Mouse (Mus musculus): ENCODE measurements at regions not wholly inside any gene's neighbourhood (a gene's known extent, or its start where the extent isn't known, plus 50 kb on each side); places are given as distances from the start of the nearest gene placed in this dataset.

DNA sequence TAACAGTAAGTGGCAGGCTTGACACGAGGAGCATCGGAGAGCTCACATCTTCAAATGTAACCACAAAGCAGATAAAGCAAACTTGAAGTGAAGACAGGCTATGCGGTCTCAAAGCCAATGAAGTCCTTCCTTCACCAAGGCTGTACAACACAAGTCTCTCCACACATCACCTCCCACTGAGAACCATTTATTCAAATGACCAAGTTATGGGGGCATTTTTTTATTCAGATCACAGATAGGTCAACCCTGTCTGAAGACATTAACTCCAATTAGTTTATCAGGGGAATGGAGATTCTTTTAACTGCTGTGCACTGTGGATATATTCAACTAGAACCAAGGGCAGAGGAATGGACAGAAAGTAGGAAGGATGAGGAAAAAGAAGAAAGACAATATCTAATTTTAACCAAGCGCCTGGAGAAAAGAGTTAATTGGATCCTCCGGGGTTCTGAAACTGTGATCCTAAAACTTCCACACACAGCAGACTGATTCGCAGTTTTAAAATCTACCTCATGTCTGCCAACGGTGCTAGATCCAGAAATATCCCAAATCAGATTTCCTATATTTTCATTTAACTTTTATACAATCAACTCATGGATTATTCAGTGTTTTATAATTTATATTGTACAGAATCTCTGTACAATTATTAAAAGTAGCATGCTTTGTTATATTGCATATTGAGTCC lies 444.8 kb downstream of the Basp1 start:
- no peak for DNase-seq (ENCODE audit: low spot score)

- DNase-seq (ENCODE audit: low spot score), result no peak
Observed at GRCm38 (mm10) chr15:24929742-24930141, 483.8 kb downstream of the Basp1 start.

DNA sequence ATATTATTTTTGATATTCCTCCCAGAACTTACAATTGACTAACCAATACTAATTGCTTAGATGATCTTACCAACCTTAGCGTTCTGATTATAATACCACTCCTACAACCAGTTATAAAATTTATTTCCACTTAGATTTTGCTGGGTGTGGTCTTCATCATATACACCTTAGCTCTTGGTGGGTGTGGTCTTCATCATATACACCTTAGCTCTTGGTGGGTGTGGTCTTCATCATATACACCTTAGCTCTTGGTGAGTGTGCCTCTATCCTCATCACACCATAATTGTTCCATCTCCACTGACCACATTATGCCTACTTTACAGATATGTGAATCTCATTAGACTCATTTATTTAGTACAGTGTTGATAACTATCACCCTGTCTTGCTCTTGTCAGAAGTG lies 501.7 kb downstream of the Basp1 start:
- no peak for DNase-seq (ENCODE audit: low spot score)

- DNase-seq (ENCODE audit: low spot score), result no peak
Observed at GRCm38 (mm10) chr15:24911466-24911865, 502.1 kb downstream of the Basp1 start.

DNA sequence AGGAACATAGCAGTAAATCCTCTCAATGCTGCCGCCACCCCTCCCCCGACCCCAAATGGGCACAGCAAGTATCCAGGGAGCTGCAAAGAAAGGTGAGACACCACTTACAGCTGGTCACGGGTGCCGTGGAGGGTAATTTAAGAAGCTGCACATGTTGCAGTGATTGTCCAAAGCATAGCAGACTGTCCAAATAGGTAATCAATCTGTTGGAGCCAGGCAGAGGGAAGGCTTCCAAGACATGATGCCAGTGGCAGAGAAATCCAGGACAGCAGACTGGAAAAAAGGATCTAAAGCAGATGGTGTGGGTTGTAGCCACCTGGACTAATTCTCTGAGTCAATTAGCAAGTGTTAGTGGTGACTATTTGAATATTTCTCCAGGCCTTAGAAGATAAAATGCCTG lies 506.6 kb downstream of the Basp1 start:
- no peak for DNase-seq (ENCODE audit: low spot score)

DNA sequence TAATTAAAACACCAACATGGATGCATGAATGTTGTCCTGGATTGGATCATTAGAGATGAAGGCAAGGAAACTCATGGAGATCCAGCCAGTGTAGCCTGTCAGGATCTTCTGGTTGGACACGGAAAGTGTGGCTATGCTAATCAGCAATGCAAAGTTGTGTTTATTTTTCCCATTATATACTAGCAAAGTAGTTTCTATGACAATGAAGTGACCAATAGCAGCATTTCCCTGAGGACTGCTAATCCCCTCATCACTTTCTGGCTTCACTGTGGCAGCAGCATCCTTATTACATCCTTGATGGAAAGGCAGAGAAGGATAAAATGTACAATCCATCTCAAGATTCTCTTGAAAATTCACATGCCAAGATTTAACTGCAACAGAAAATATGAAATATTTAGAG lies 534.7 kb downstream of the Basp1 start:
- DNase-seq (ENCODE audit: low spot score), result no peak

- DNase-seq (ENCODE audit: low spot score), result no peak
Observed at GRCm38 (mm10) chr15:24877711-24878598, 535.6 kb downstream of the Basp1 start.

DNA sequence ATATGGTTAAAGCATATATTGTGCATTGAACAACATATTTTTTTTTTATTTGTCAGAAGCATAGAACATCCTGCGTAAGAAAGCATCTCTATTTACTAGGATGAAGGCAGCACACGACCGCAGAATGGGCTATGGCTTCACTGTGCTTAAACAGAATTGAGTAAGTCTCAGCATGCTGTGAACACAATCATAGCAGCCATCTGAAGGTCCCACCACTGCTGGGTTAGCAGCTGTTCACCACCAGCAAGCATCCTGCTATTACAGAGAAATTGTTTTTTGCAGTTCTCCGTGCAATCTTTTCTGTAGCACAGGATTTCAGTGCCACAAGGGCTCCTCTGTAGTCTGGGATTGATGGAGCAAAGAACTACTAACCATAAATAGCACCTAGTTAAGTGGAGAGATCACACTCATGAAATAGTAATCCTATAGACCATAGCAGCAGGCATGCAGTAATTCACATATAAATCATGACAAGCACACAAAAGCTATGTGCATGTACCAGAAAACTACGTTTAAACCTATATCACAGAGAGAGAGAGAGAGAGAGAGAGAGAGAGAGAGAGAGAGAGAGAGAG lies 537.3 kb downstream of the Basp1 start:
- no peak for DNase-seq (ENCODE audit: low spot score)

GRCm38 (mm10) chr15:24840271-24840670 lies 573.3 kb downstream of the Basp1 start:
- no peak for DNase-seq (ENCODE audit: low spot score)

DNA sequence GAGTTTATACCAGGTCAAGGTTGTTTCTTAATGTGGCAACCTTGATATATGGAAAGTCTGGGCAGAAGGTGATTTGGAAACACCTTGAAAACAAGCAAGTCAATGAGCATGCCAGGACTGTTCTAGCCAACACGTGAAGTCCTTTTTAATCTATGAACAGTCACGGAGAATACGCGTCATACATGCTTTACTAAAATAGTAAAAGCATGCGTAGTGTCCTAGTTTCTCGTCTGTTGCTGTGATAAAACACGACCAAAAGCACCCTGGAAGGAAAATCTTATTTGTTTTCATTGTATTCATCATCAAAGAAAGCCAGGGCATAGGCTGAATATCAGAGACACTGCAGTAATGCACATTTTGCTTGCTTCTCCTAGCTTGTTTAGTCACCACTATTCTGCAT lies 575.2 kb downstream of the Basp1 start:
- DNase-seq (ENCODE audit: low spot score), result no peak

DNA sequence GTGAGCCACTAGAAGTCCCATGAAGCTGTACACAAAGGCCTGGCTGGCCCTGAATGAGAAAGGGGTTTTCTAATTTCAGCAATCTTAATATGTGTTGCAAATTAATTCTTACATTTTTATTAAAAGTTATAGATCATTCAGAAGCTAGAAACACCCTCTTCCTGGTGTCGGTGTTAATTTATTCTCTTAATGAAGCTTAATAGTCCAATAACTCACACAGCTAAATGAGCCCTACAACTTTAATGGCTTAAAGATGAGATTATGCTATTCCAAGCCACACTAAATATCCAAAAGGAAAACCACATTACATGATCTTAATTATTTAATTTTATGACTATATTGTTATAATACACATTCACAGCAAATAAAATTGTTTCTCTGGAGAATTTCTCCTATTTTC lies 585.7 kb downstream of the Basp1 start:
- no peak for DNase-seq (ENCODE audit: low spot score)

DNA sequence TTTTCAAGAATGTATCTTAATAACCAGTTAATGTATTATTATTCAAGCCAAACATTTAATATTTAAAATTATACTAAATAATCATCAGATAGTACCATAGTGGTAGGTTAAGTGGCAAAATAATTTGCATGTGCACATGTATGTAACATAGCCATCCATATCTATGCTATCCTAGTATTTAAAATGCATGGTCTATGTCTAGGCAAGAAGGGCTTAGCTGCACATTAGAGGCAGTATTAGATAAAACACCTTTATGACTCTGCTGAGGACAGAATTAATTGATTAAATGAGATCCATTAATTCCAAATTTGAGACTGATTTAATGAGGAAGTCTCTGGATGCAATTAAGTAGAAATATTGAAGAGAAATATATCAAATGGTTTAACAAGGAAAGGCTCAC lies 586.3 kb downstream of the Basp1 start:
- DNase-seq (ENCODE audit: low spot score), result no peak

- no peak for DNase-seq (ENCODE audit: low spot score)
Observed at GRCm38 (mm10) chr15:24796836-24797235, 616.7 kb downstream of the Basp1 start.

DNA sequence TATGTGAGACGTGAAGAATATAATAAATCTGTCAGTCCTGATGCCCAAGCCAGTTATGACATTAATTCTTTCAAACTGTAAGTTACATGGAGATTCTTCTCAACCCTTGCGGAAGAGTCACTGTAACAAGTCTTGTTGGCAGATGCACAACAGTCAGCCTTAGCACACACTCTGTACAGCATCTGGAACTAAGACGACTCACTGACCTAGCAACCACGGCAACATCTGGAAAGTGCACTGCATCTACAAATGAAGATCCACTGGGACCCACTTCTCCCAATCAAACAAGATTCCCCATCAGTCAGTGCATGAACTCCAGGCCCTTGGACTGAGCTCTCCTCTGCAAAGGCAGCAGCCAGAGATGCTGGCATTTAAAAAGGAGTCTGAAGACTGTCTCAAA lies 620.2 kb downstream of the Basp1 start:
- DNase-seq (ENCODE audit: low spot score), result no peak

DNA sequence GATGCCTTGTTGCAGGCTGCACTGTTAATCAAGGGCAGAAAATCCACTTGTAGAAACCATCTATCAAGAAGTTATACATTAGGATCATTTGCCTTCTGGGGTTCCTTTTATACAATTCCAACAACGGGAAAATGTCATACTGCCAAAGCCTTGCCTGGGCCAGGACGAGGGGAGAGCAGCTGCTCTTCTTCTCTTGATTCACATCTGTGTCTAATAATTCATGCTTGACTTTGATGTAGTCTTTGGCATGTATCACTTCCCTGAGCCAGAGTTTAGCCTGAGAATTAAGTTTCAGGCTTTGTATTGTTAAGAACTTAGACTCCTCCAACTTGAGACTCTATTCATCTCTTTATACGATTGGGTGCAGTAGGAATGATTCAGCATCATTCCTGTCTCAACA lies 627.2 kb downstream of the Basp1 start:
- DNase-seq (ENCODE audit: low spot score), result no peak

GRCm38 (mm10) chr15:24778234-24778633 lies 635.3 kb downstream of the Basp1 start:
- no peak for DNase-seq (ENCODE audit: low spot score)

- no peak for DNase-seq (ENCODE audit: low spot score)
Observed at GRCm38 (mm10) chr15:24751480-24752157, 661.9 kb downstream of the Basp1 start.

GRCm38 (mm10) chr15:24743240-24743639 lies 670.3 kb downstream of the Basp1 start:
- DNase-seq (ENCODE audit: low spot score), result no peak

DNA sequence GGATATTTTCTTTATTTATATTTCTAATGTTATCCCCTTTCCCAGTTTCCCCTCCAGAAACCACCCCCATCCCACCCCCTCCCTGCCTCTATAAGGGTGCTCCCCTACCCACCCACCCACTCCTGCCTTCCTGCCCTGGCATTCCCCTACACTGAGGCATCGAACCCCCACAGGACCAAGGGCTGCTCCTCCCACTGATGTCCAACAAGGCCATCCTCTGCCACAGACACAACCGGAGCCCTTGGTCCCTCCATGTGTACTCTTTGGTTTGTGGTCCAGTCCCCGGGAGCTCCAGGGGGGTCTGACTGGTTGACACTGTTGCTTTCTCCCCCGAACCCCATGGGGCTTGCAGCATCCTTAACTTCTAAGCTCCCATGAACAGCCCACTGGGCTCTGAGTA lies 688.4 kb downstream of the Basp1 start:
- DNase-seq (ENCODE audit: low spot score), result no peak

DNA sequence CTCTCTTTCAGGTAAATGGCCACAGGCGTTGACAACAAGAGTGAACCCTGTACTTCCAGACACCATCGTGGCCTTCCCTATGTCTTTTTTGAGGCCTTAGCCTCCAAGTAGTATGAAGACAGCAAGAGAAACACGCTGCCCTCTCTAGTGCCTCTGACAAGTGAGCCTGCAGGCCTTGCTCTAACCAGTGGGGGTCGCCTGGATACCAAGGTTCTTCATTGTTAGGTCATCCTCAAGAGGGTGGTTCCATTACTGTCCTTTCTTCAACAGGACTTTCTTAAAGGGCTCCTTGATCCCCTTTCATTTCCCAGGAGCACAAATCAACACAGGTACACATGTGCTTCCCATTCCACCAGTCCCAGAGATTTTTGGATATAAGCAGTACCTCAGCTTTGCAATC lies 688.9 kb downstream of the Basp1 start:
- DNase-seq (ENCODE audit: low spot score), result peak; percentile 33

DNA sequence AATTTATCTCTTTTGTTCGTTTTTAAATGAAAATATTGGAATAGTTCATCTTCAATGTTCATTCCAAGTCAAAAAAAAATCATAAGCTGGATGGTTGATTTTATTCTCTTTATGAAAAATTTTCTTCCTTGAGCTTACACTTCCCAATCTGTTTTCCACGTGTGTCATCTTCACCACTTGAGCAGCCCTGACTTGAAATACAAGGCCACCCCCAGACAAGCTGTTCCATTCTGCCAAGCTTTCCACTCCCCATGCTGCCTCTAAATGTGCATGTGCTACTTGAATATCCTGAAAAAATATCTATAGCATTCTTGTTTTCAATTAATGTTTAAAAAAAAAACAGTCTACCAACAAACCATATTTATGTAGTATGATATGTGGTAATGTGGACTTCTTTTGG lies 693.2 kb downstream of the Basp1 start:
- DNase-seq (ENCODE audit: low spot score), result no peak

DNA sequence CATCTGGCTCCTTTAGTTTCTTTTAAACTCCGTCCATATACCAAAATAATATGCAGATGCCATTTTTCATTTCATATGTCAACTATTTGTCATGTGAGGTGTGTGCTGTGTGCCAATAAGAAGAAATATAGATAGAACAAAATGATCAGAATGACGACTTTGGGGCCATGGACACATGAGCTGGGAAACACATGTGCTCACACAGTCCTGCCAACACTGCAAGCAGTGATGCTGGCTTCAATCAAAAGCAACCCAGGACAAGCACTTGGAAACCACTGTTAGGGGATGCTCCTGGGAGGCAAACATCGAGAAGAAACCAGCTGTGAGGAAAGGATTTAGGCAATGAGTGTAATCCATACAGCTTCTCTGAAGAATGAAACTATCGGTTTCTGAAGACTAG lies 731.4 kb downstream of the Basp1 start:
- DNase-seq (ENCODE audit: low spot score), result no peak

DNA sequence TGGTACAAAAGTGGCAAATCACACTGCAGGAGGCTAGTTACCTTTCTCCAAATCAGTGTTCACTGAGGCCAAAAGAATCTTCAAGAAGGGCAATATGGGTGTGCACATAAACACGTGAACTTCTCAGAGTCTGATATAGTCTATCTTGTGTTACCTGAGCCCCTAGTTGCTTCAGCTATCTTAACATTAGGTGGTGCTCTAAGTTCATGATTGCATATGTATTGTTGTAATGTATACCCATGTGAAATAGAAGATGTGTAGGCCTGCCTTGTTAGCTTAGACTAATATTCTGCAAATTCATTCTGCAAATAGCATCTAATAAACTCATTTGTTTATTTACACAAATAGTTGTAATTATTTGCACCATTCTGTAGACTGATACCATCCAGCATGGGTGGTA lies 764.6 kb downstream of the Basp1 start:
- no peak for DNase-seq (ENCODE audit: low spot score)

All from testis, postnatal 14 days (tissue).